Mouse (Mus musculus) ovary, postnatal 14 days (tissue): ENCODE data around the gene Rnaseh2a.

Source experiments
- DNase-seq: peaks from one replicate; pipeline ENCODE4 v3.0.0; 2022; ENCODE audit warnings: low spot score

Gene Rnaseh2a

GRCm38 (mm10) chr8:84969241-84970134 is at the start of gene Rnaseh2a, which contains the start of the genes Gm49661 and Prdx2:
Rnaseh2a (minus strand) TSS chr8:84969767.
Gm49661 (minus strand) TSS chr8:84969433.
Prdx2 (plus strand) TSS chr8:84969587.
- no peak for DNase-seq

GRCm38 (mm10) chr8:85017209-85017608 is 47.6 kb upstream of the Rnaseh2a start:
- DNase-seq, result no peak

- DNase-seq, result no peak
Observed at GRCm38 (mm10) chr8:85016724-85017123, 47.2 kb upstream of the Rnaseh2a start.

GRCm38 (mm10) chr8:85014431-85014830 is 44.9 kb upstream of the Rnaseh2a start, which contains the start of gene Best2:
Best2 (minus strand) TSS chr8:85014531.
- DNase-seq, result no peak

GRCm38 (mm10) chr8:85013230-85013840 is 43.8 kb upstream of the Rnaseh2a start:
- peak; percentile 50 for DNase-seq

GRCm38 (mm10) chr8:85011242-85011641 is 41.7 kb upstream of the Rnaseh2a start:
- DNase-seq, result no peak

GRCm38 (mm10) chr8:85007686-85008085 is 38.1 kb upstream of the Rnaseh2a start:
- DNase-seq, result no peak

- peak; percentile 78 for DNase-seq
Observed at GRCm38 (mm10) chr8:84997649-84998295, 28.2 kb upstream of the Rnaseh2a start.

GRCm38 (mm10) chr8:84996978-84997377 is 27.4 kb upstream of the Rnaseh2a start:
- no peak for DNase-seq

- no peak for DNase-seq
Observed at GRCm38 (mm10) chr8:84995680-84996079, 26.1 kb upstream of the Rnaseh2a start.

- DNase-seq, result no peak
Observed at GRCm38 (mm10) chr8:84994375-84994774, 24.8 kb upstream of the Rnaseh2a start.

- DNase-seq, result no peak
Observed at GRCm38 (mm10) chr8:84990836-84991235, 21.3 kb upstream of the Rnaseh2a start.

GRCm38 (mm10) chr8:84990349-84990748 is 20.8 kb upstream of the Rnaseh2a start, which contains the start of gene Hook2:
Hook2 (plus strand) TSS chr8:84990603.
- peak; percentile 94 for DNase-seq

GRCm38 (mm10) chr8:84989810-84990209 is 20.2 kb upstream of the Rnaseh2a start:
- DNase-seq, result peak; percentile 92

- DNase-seq, result no peak
Observed at GRCm38 (mm10) chr8:84989311-84989731, 19.8 kb upstream of the Rnaseh2a start.

GRCm38 (mm10) chr8:84987903-84988302 is 18.3 kb upstream of the Rnaseh2a start:
- DNase-seq, result no peak

- no peak for DNase-seq
Observed at GRCm38 (mm10) chr8:84987388-84987787, 17.8 kb upstream of the Rnaseh2a start.

GRCm38 (mm10) chr8:84986379-84986945 is 16.9 kb upstream of the Rnaseh2a start:
- no peak for DNase-seq

GRCm38 (mm10) chr8:84985684-84986378 is 16.3 kb upstream of the Rnaseh2a start:
- DNase-seq, result no peak

- no peak for DNase-seq
Observed at GRCm38 (mm10) chr8:84985049-84985683, 15.6 kb upstream of the Rnaseh2a start.
